Mouse (Mus musculus): ENCODE measurements around the gene Tlr4.

DNA sequence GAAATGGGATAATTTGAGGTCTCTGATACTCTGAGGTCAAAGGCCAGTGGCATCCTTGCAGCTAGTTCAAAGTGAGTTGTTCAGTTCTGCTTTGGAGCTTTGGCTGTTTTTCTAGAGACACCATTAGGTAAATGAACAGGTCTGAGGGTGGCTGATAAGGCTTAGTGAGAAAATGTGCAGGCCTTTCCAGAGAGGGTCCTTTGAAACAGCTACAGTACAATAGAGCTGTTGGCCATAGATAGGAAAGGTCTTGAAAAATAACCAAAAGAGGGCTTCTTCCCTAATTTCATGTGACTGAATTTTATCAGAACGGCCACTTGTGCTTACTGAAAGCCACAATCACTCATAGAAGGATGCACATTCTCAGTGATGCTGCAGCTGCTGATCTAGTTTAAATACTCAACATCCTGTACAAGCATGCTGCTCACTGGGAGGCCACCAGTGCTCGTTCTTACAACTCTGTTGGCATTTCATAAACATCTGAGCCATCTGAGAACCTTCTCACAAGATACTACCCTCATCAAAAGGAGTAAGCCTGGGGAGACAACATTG lies 100.2 kb downstream of the Tlr4 start:
- TF ChIP-seq CTCF (IDR thresholded peaks at IDR 0.05; ENCODE audit: low read depth) (no peak), EP300 (IDR thresholded peaks at IDR 0.05; ENCODE audit: low read depth) (no peak)
